Mouse (Mus musculus): ENCODE measurements around the gene Reln.

GRCm38 (mm10) chr5:22009142-22009541 is 335.4 kb downstream of the Reln start:
- no peak for TF ChIP-seq CTCF (IDR thresholded peaks at IDR 0.05; ENCODE audit: borderline replicate concordance, insufficient read depth, low read length)
- TF ChIP-seq POLR2A (IDR thresholded peaks at IDR 0.05; ENCODE audit: low read depth, low read length): no peak
